Mouse (Mus musculus) adipocyte (in vitro differentiated cells): Measurements from ENCODE around the gene Tubg1.

Source experiments
- DNase-seq: peaks from one replicate; pipeline ENCODE4 v3.0.0-alpha.2; 2016; ENCODE audit warnings: low spot score

Tubg1 gene

GRCm38 (mm10) chr11:101119761-101120544, at the start of gene Tubg1, which contains the start of gene Retreg3:
Tubg1 (plus strand) TSS chr11:101119938.
Retreg3 (minus strand) TSS chr11:101119893.
- peak; percentile 99 for DNase-seq

- DNase-seq = no peak
Measured at GRCm38 (mm10) chr11:101070189-101070527, 49.6 kb upstream of the Tubg1 start.

DNA sequence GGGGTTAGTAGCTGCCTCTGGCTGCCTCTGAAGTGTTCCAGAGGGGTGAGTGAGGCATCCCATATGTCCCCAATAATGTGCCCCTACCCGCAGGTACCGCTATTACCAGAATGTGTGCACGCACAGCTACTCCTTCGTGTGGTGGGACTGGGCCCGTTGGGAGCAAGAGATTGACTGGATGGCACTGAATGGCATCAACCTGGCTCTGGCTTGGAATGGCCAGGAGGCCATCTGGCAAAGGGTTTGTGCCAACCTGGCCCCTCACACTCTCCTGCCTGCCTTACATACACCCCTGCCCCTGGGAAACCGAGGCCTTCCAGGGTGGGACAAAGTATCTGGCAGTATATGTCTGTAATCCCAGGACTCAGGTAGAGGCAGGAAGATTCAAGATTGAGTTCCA, 48.8 kb upstream of the Tubg1 start:
- DNase-seq = no peak

GRCm38 (mm10) chr11:101071810-101072428, 47.8 kb upstream of the Tubg1 start:
- no peak for DNase-seq

GRCm38 (mm10) chr11:101078121-101078520, 41.6 kb upstream of the Tubg1 start, which contains the start of gene Hsd17b1:
Hsd17b1 (plus strand) TSS chr11:101078411.
- no peak for DNase-seq

DNA sequence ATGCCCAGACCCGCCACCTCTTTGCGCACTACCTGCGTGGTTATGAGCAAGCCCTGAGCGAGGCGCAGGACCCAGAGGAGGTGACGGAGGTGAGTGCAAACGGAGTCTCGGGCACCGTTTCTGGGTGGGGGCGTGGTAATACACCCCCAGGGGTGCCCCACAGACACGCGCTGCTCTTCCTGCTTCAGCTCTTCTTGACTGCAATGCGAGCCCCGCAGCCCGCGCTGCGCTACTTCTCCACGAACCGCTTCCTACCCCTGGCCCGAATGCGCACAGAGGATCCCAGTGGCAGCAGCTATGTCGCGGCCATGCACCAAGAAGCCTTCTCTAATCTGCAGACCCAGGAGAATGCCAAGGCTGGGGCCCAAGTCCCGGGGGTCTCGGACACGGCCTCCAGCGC, 40.0 kb upstream of the Tubg1 start:
- DNase-seq = no peak

- no peak for DNase-seq
Measured at GRCm38 (mm10) chr11:101080421-101080820, 39.3 kb upstream of the Tubg1 start.

DNA sequence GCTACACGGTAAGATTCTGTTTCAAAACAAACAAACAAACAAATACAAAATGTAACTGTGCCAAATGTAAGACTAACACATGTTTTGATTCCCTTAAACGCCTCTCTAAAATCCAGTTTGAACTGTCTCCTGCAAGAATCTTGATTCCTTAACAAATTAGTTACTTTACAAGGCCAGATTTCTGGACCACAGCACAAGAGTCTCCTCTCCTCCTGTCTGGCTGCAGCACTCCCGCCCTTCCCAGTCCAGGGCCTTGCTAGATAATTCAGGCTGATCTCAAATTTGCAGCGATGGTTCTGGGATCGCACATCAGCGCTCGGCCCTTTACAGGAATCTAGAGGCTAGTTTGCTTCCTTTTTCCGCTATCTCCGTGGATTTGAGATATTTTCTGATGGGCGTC, 38.1 kb upstream of the Tubg1 start:
- DNase-seq = peak; percentile 53

DNA sequence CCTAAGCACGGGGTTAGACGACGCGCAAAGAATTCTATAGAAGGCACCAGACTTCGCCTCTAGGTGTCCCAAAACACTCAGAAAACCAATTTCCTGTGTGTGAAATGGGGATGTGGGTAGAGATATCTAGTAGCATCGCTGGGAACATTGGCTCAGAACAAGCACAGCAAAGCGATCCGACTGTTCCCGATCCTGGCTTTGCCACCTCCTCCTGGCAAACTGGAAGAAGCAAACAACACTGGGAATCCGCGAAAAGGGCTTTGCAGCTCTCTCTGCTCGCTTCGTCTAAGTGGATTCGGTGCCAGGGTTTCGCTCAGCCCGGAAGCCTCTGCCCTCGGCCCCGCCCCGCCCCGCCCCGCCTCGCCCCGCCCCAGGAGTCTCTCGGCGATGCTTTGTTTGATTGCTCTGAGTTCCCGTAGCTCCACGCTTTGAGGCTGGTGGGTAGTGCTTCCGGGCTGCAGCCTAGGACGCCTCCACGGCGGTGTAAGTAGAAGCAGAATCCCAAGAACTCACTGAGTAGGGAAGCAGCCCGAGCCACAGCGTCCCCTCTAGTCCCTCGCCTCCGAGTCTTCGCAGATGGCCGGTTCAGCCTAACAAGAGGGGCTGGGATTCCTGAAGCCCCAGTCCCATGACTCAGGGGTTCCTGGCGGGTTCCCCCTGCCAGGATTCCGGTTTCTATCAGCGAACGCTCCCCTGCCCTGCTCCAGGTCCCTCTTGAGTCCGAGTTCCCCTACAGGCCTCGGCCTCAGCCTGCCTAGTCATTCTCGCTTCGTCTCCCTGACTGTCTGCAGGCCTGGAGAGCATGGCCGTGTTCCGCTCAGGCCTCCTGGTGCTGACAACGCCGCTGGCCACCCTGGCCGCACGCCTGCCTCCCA, 37.3 kb upstream of the Tubg1 start, which contains the start of gene Coasy:
Gene Coasy, plus strand, starts transcription at position 358 of the 875 bp plus-strand sequence.
- DNase-seq = peak; percentile 97

DNA sequence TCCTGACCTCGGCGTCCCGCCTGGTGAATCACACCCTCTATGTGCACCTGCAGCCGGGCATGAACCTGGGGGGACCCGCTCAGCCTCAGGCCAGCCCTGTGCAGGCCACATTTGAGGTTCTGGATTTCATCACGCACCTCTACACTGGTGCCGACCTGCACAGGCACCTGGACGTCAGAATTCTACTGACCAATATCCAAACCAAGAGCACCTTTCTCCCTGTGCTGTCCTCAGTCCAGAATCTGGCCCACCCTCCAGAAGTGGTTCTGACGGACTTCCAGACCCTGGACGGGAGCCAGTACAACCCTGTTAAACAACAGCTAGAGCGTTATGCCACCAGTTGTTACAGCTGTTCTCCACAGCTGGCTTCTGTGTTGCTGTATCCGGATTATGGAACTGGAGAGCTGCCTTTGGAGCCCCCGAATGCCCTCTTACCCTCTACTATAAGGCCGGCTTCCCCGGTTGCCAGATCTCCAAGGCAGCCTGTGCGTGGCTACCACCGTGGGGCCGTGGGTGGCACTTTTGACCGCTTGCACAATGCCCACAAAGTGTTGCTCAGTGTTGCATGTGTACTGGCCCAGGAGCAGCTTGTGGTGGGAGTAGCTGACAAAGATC, 36.5 kb upstream of the Tubg1 start:
- peak; percentile 57 for DNase-seq

DNA sequence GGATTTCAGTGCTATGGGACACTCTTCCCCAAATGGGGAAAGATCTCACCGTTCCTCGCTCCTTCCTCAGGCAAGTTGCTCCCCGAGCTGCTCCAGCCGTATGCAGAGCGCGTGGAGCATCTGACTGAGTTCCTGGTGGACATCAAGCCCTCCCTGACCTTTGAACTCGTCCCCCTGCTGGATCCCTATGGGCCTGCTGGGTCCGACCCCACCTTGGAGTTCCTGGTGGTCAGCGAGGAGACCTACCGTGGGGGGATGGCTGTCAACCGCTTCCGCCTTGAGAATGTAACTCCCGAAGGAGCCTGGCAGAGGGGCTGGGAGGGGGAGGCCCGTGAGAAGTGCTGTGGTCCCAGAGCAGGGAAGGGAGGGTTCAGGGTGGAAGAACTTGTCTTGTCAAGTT, 35.5 kb upstream of the Tubg1 start:
- no peak for DNase-seq

DNA sequence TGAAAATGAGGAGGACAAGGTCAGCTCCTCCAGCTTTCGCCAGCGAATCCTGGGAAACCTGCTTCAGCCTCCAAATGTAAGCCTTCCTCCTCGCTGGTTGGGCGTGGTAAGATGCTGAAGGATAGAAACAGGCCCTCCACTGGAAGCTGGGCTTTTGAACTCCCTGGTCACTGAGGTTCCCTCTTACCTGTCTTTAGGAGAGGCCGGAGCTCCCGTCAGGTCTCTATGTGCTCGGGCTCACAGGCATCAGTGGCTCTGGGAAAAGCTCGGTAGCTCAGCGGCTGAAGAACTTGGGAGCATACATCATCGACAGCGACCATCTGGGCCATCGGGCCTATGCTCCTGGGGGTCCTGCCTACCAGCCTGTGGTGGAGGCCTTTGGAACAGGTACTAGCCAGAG, 34.9 kb upstream of the Tubg1 start:
- DNase-seq = no peak

DNA sequence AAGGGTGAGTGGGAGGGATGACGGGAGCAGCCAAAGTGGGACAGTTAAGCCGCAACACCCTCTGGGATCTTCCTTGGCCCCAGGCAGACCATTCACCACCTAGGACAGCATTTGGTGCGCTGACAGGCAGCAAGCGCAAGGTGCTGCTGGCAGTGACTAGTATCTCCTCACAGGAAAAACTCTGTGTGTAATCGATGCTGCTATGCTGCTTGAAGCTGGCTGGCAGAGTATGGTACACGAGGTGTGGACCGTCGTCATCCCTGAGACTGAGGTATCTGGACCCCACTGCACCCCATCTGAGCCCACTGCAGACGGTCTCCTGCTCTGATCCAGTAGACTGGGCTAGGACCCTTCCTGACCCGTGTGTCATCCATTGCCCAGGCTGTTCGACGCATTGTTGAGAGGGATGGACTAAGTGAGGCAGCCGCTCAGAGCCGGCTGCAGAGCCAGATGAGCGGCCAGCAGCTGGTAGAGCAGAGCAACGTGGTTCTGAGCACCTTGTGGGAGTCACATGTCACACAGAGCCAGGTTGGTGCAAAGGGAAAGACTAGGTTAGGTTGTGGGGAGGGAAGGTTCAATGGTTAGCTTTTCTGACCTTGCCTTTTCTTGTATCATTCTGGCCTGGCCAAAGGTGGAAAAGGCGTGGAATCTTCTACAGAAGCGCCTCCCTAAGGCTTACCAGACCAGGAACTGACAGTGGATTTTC, 34.0 kb upstream of the Tubg1 start:
- no peak for DNase-seq

DNA sequence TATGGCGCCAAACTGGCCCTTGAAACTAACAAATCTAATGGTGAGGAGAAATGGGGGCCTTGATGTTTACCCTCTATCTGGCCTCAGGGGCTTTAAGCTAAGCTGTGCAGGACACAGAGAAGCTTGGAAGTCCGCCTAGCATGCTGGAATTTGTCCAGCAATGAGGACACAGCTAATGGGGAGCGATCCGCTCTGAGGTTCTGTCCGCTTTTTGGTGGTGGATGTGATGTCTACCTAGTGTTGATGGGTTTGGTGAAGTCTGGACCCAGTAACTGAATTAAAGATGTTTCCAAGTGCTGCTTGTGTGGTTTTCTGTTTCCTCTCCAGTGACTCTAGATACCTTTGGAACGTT, 33.4 kb upstream of the Tubg1 start:
- DNase-seq = no peak

- DNase-seq = peak; percentile 95
Measured at GRCm38 (mm10) chr11:101086756-101087681, 32.7 kb upstream of the Tubg1 start, which contains the start of gene Mlx. Mlx (plus strand) TSS chr11:101087277.

DNA sequence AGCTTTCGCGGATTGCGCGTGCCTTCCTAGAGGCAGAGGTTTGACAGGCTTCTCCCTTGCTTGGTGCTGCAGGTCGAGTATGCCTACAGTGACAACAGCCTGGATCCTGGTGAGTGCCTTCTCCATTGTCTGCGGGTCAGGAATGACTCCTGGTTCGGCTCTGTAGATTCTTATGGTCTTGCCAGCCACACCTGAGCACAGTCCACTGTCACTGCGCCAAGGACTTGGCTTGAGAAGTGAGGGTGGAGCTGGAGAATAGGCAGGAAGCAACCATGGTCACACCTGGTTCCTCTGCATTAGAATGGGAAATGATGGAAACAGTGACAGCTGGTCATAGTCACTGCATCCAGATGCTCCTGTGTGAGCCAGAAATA, 32.1 kb upstream of the Tubg1 start:
- DNase-seq = no peak

GRCm38 (mm10) chr11:101089931-101090330, 29.8 kb upstream of the Tubg1 start:
- peak; percentile 54 for DNase-seq

- DNase-seq = no peak
Measured at GRCm38 (mm10) chr11:101094930-101095313, 24.8 kb upstream of the Tubg1 start.

- peak; percentile 96 for DNase-seq
Measured at GRCm38 (mm10) chr11:101095314-101096024, 24.3 kb upstream of the Tubg1 start, which contains the start of gene Psmc3ip. Psmc3ip (minus strand) TSS chr11:101095436.

- no peak for DNase-seq
Measured at GRCm38 (mm10) chr11:101098231-101098630, 21.5 kb upstream of the Tubg1 start.
